Mouse (Mus musculus) MEL-GATA-1-ER (cell line): ENCODE data around the gene Pakap.

Experiments
- DNase-seq: peaks from one replicate; pipeline ENCODE4 v3.0.0-alpha.2; 2012; ENCODE audit warnings: low read depth; ENCODE audit errors: extremely low read depth

Gene Pakap

GRCm38 (mm10) chr4:57764392-57764791 lies 196.4 kb downstream of the Pakap start:
- DNase-seq, result no peak

- DNase-seq, result no peak
Measured at GRCm38 (mm10) chr4:57764926-57765325, 196.9 kb downstream of the Pakap start.

GRCm38 (mm10) chr4:57765806-57766205 lies 197.8 kb downstream of the Pakap start:
- DNase-seq, result no peak

GRCm38 (mm10) chr4:57769007-57769406 lies 201.0 kb downstream of the Pakap start:
- DNase-seq, result no peak

GRCm38 (mm10) chr4:57770185-57770823 lies 202.3 kb downstream of the Pakap start:
- no peak for DNase-seq

GRCm38 (mm10) chr4:57771558-57772219 lies 203.7 kb downstream of the Pakap start:
- DNase-seq, result no peak

GRCm38 (mm10) chr4:57772851-57773510 lies 205.0 kb downstream of the Pakap start:
- DNase-seq, result peak; percentile 27

- DNase-seq, result no peak
Measured at GRCm38 (mm10) chr4:57774517-57774916, 206.5 kb downstream of the Pakap start.

DNA sequence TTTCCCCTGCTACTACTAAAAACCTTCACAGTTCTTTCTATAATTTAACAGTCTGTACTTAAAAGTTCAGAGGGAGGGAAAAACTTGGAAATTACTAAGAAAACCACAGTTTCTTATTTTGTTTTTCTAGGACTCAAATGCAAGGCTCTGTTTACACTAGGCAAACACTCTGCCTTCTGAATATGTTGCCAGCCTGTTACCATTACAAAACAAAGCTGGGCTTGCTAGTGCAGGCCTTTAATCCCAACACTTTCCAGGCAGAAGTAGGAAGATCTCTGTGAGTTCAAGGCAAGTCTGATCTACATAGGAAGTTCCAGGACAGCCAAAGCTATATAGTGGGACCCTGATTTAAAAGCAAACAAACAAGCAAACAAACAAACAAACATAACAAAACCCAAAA lies 207.6 kb downstream of the Pakap start:
- DNase-seq, result no peak

DNA sequence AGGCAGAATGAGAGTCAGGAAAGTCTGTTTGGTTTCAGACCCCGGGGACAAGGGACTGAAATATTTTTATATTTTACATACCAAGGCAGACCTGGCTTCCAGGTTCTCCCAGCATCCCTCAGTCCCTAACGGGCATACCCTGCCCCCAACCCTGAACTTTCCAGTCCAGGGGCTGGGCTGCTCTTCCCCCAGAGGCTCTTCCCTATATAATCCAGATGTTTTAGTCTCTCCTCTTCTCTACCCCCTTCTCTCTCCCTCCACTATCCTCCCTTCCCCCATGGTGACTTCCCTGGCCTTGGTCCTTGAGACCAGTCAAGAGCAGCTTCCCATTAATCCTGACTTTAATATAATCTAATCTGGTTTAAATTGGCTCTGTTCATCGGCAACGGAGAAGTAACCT lies 212.4 kb downstream of the Pakap start:
- DNase-seq, result no peak

DNA sequence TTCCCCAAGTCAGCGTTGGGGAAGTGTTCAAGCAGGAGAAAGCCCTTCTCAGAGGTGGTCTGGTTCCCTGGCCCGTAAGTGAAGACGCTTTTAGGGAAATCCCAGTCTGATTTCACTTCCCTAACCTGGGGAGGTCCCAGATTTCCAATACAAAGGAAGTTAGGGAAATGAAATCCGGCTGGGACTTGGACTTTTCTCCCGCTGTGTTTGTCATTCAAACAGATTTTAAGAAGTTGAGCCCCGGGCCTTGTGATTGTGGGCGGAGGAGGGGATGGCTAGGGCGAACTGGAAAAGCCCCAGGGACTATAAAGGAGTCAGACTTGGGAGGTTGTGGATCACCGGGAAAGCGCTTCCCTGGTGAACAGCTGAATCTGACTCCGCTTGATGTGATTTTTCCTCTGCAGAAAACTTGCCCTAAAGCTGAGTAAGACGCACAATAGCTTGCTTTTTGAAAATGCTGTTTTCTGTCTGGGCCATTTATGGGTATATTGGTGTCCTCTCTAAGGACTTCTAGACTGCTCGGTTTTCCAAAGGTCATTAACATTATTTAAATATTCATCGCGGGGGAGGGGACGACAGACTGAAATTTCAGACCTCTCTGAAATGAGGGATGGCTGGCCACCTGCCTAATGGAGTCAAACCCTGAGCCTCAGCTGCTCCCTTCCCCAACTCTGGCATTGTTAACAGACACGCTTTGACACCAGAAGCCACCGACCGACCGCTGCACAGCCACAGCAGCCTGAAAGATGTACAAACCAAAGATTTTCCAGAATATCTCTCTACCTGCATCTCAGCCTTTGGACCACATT lies 213.1 kb downstream of the Pakap start:
- no peak for DNase-seq

DNA sequence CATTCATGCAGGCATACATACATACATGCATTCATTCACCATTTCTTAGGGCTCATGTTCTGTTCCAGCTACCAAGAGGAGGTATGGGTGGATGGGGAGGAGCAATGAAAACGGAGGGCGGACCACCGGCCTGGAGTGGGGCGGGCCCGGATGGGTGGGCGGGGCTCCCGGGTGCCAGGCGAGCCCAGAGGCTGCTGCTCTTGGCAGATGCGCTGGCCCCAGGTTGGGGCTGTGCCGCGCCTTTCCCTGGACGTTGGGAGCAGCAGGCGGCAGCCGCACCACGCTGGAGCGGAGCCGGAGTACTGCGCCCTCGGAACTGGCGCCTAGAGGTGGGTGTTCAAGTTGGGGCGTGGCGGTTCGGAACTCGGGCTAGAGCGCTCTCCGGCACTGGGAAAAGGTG lies 214.0 kb downstream of the Pakap start:
- DNase-seq, result peak; percentile 47

DNA sequence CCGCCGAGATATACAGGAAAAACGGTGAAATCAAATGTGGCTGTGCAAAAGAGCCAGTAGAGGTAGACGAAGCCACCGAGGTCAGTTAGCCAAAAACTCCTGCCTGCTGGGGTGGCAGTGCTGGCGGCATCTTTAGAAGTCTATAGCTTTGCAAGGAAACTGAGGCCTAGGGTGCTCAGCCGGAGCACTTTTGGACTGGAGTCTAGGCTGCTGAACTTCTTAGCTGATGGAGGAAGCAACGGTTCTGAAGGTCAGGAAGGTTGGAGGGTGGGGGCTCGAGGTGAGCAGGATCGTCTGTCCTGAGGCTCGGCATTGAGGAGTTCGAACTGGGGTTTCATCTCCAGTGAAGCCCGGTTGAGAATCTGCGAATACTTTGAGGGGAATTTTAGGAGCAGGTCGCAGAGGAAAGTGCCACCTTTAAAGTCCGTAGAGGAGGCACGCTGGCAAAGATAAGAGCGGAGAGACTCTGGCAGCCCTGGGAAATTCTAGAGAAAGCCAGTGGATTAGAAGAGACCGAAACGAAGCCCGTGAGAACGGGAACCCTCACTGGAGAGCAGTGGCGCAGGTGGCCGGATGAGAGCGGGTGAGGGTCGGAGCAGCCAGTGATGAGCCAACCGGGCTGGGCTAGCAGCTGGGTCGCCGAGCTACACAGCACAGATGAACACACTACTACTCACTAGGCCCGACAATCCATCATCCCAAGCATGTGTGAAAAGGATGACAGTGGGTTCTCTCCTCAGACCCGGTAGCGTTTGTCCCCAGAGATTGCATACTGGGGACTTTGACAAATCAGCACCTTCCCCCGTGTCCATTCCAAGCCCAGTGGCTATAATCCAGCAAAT lies 214.8 kb downstream of the Pakap start:
- DNase-seq, result no peak

DNA sequence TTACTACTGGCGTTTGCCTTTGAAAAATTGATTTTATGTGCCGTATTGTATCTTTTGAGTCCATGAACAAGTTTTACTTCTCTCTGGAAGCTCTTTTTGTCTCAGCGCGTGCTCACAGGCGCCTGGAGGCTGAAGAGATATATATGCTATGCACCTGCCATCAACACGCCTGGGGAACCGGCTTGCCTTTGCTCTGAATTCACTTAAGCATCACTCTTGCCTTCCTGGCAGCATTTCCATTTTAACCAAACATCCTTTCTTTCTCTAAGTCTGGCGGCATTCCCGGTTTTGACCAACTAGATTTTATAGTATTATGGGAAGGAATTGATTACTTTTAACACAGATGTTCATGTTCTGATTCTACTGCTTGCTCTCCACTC lies 215.4 kb downstream of the Pakap start:
- DNase-seq, result no peak

GRCm38 (mm10) chr4:57783853-57784600 lies 216.0 kb downstream of the Pakap start:
- DNase-seq, result no peak

DNA sequence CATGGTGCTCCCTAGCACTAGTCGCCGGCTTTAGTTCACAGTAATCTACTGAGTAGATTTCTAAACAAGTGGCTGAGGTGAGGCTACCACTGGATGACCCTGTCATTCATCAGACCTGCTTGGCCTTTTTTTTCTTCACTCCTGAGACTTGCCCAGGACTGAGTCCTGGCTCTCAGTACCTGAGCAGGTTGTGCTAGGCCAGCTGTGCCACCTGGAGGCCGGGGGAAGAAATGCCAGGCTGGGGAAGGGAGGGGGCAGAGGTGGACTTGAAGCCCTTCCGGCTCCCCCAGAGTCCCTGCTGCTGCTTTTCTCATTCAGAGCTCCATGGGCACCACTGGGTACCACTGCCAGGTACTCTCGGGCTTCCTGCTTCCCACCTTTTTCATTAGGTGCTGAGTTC lies 220.7 kb downstream of the Pakap start:
- DNase-seq, result no peak

DNA sequence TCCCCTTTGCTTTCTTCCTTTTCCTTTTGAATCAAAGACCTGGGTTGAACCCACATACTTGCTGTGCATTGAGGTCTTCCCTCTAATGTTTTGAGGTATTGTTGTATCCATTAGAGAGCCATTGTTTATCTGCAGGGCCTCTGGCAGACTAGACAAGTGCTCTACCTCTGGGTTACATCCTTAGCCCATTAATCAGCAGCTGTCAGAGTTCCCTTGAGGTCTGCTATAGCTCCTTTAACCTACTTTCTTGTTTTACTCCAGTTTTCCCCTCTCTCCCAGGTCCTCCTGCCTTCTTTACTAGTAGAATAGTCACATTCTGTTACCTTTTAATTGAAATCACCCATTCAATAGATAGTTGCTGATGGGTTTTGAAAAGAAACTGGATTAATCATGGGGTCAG lies 221.1 kb downstream of the Pakap start:
- DNase-seq, result no peak

GRCm38 (mm10) chr4:57793989-57794388 lies 226.0 kb downstream of the Pakap start:
- peak; percentile 32 for DNase-seq

GRCm38 (mm10) chr4:57794547-57794946 lies 226.6 kb downstream of the Pakap start:
- DNase-seq, result peak; percentile 41

GRCm38 (mm10) chr4:57797548-57798285 lies 229.7 kb downstream of the Pakap start:
- peak; percentile 80 for DNase-seq
